Mouse (Mus musculus) adrenal gland, postnatal 0 days (tissue): ENCODE measurements around the gene Akt2. TPM values are rescaled to one million over a fixed set of nuclear protein-coding genes. Genes with fewer than 3 reads are reported as not detected.

Experiments used
- polyA plus RNA-seq: library from polyadenylated mRNA; unstranded; fragments of >200 nt; fragmentation: Nextera tagmentation; extraction: Ambion mirVana; gene quantifications from 2 replicates; pipeline ENCODE4 v1.2.1, GENCODE M21; 2015

The Akt2 gene
- polyA plus RNA-seq: 96.0 and 155 TPM in 2 replicates

GRCm38 (mm10) chr7:27591266-27592216 lies at the start of gene Akt2:
Gene Akt2, plus strand, starts transcription at chr7:27591552.

GRCm38 (mm10) chr7:27552931-27553513 lies 38.3 kb upstream of the Akt2 start, which contains the start of the genes Pld3 and 2310022A10Rik:
Gene Pld3, minus strand, starts transcription at chr7:27553218.
Gene 2310022A10Rik, plus strand, starts transcription at chr7:27553233.

DNA sequence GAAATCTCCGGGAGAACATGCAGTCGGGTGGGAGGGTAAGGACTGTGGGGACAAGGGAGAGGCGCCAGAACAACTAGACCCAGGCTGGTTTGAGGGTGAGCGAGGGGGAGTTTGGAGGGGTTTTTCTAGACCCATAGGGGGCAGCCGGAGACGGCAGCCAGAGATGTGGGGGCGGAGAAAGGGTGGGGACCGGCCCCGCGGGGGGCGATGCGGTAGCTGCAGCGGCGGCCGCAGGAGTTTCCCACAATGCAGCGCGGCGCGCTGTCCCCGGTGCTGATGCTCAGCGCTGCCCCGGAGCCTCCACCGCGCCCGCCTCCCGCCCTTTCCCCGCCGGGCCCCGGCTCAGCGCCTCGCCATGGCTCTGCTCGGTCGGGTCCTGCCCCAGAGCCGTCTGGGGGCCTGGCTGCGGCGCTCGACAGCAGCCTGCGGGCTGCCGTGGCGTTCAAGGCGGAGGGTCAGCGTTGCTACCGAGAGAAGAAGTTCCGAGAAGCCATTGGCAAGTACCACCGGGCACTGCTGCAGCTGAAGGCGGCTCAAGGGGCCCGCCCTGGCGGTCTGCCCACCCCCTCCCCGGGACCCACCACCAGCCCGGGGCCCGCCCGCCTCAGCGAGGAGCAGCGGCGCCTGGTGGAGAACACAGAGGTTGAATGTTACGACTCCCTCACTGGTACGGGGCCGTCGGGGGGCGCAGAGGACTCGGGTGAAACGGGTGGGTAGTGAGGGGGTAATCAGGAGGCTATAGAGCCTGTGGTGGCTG lies 62.5 kb downstream of the Akt2 start, which contains the start of gene Ttc9b:
Ttc9b (plus strand) TSS at position 235 of the 757 bp plus-strand sequence.

DNA sequence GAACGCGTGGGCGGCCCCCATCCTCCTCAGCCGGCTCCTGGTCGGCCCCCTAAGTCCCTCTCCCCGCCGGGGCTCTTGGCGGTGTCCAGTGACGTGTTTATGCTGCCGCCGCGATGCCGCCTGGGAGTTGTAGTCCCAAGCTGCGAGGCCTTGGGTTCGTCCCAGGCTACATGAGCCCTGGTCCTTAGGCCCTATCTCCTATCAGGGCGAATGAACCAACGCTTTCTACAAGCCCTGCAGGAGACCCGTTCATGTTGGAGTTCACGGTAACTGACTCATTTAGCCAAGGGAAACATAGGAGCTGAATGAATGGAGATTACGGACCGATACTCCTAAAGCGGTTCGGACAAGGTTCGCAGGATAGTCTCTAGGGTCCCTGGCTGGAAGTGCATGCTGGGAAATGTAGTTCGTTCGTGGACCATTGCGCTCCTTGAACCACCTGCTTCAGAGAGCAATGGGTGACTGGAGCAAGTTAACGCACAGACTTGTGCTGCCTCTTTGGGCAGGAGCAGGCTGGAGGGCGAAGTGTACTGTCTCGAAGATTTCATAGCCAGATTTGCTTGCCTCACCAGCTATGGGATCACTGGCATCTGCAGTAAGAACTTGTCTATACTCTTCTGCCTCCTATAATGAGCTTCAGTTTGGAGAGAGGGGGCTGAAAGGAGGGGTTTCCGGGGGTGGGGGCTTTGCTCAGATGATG lies 83.3 kb downstream of the Akt2 start, which contains the start of gene Map3k10:
Map3k10 (minus strand) TSS at position 77 of the 700 bp plus-strand sequence.

GRCm38 (mm10) chr7:27688815-27689612 lies 97.7 kb downstream of the Akt2 start, which contains the start of gene Zfp607b:
Gene Zfp607b, plus strand, starts transcription at chr7:27689340.

Other genes with a start within 250 kb of the Akt2 start
- gene Shkbp1, start 235.5 kb upstream of the Akt2 start, polyA plus RNA-seq: 13.6 and 13.9 TPM in 2 replicates
- not detected in 2 replicates for gene Gm20479, start 234.1 kb upstream of the Akt2 start, polyA plus RNA-seq
- gene Sptbn4, start 143.9 kb upstream of the Akt2 start, polyA plus RNA-seq: 0.23 and 0.25 TPM in 2 replicates
- 93.1 and 109 TPM in 2 replicates for gene Blvrb, start 143.6 kb upstream of the Akt2 start, polyA plus RNA-seq
- gene Sertad3, start 117.8 kb upstream of the Akt2 start, polyA plus RNA-seq: 27.5 and 29.9 TPM in 2 replicates
- gene Sertad1, start 104.6 kb upstream of the Akt2 start, polyA plus RNA-seq: 33.7 and 41.7 TPM in 2 replicates
- gene Prx, start 92.2 kb upstream of the Akt2 start, polyA plus RNA-seq: 2.6 and 3.8 TPM in 2 replicates
- gene Hipk4, start 68.3 kb upstream of the Akt2 start, polyA plus RNA-seq: 0.28 and 0.55 TPM in 2 replicates
- gene Pld3, start 38.3 kb upstream of the Akt2 start, polyA plus RNA-seq: 109 and 167 TPM in 2 replicates
- gene 2310022A10Rik, start 38.3 kb upstream of the Akt2 start, polyA plus RNA-seq: 12.9 and 17.7 TPM in 2 replicates
- gene Ttc9b, start 62.4 kb downstream of the Akt2 start, polyA plus RNA-seq: 3.2 and 13.0 TPM in 2 replicates
- gene Map3k10, start 83.0 kb downstream of the Akt2 start, polyA plus RNA-seq: 13.4 and 16.1 TPM in 2 replicates
- 4.0 and 4.9 TPM in 2 replicates for gene Zfp607b, start 97.8 kb downstream of the Akt2 start, polyA plus RNA-seq
- 18.6 and 19.1 TPM in 2 replicates for gene Zfp60, start 139.8 kb downstream of the Akt2 start, polyA plus RNA-seq
- 1.7 and 1.9 TPM in 2 replicates for gene Zfp626, start 215.6 kb downstream of the Akt2 start, polyA plus RNA-seq
- gene Zfp59, start 247.1 kb downstream of the Akt2 start, polyA plus RNA-seq: 4.9 and 5.5 TPM in 2 replicates